Mouse (Mus musculus): ENCODE results near the gene Spag6.

Spag6 gene

GRCm38 (mm10) chr2:18731718-18732117, 37.9 kb downstream of the Spag6 start:
- in situ Hi-C loops (cut with MseI, MboI) = no loop called here

GRCm38 (mm10) chr2:18734394-18735127, 40.7 kb downstream of the Spag6 start:
- in situ Hi-C loops (cut with MseI, MboI) = no loop called here

GRCm38 (mm10) chr2:18737040-18737439, 43.2 kb downstream of the Spag6 start:
- in situ Hi-C loops (cut with MseI, MboI) = no loop called here

- in situ Hi-C loops (cut with MseI, MboI) = no loop called here
These were observed 45.4 kb downstream of the Spag6 start for GRCm38 (mm10) chr2:18739216-18739615.

GRCm38 (mm10) chr2:18756144-18756543, 62.3 kb downstream of the Spag6 start:
- in situ Hi-C loops (cut with MseI, MboI) = no loop called here

- in situ Hi-C loops (cut with MseI, MboI) = no loop called here
These were observed 71.0 kb downstream of the Spag6 start for GRCm38 (mm10) chr2:18764846-18765245.

GRCm38 (mm10) chr2:18765481-18766249, 71.8 kb downstream of the Spag6 start:
- in situ Hi-C loops (cut with MseI, MboI) = no loop called here

- in situ Hi-C loops (cut with MseI, MboI) = no loop called here
These were observed 72.6 kb downstream of the Spag6 start for GRCm38 (mm10) chr2:18766441-18766820.

GRCm38 (mm10) chr2:18766821-18767541, 73.1 kb downstream of the Spag6 start:
- in situ Hi-C loops (cut with MseI, MboI) = no loop called here

- in situ Hi-C loops (cut with MseI, MboI) = no loop called here
These were observed 74.6 kb downstream of the Spag6 start for GRCm38 (mm10) chr2:18768414-18768813.

- in situ Hi-C loops (cut with MseI, MboI) = no loop called here
These were observed 78.6 kb downstream of the Spag6 start for GRCm38 (mm10) chr2:18772413-18772812.

GRCm38 (mm10) chr2:18774326-18774725, 80.5 kb downstream of the Spag6 start:
- in situ Hi-C loops (cut with MseI, MboI) = no loop called here

GRCm38 (mm10) chr2:18778220-18778619, 84.4 kb downstream of the Spag6 start:
- in situ Hi-C loops (cut with MseI, MboI) = no loop called here

GRCm38 (mm10) chr2:18779830-18780229, 86.0 kb downstream of the Spag6 start:
- in situ Hi-C loops (cut with MseI, MboI) = no loop called here

GRCm38 (mm10) chr2:18781296-18781695, 87.5 kb downstream of the Spag6 start:
- in situ Hi-C loops (cut with MseI, MboI) = no loop called here

GRCm38 (mm10) chr2:18794261-18794660, 100.4 kb downstream of the Spag6 start:
- in situ Hi-C loops (cut with MseI, MboI) = no loop called here

GRCm38 (mm10) chr2:18797776-18798175, 103.9 kb downstream of the Spag6 start:
- in situ Hi-C loops (cut with MseI, MboI) = no loop called here

- in situ Hi-C loops (cut with MseI, MboI) = no loop called here
These were observed 105.6 kb downstream of the Spag6 start for GRCm38 (mm10) chr2:18799265-18799965.

Data from mouse trophoblast stem cell (cell line).